Mouse (Mus musculus) brain, embryonic 14.5 days (tissue): ENCODE measurements around the gene Olfr1411. TPM values are rescaled to one million over a fixed set of nuclear protein-coding genes. Genes with fewer than 3 reads are reported as not detected.

Experiments
- DNase-seq: peaks from one replicate; pipeline ENCODE4 v3.0.0-alpha.2; 2011; ENCODE audit warnings: low read depth
- CTCF ChIP-seq: fragments of 200-500 bp; IDR thresholded peaks from 2 replicates; pipeline ENCODE4 v1.5.1; 2012; ENCODE audit warnings: inconsistent platforms, mild to moderate bottlenecking, moderate library complexity, borderline replicate concordance; ENCODE audit not compliant: insufficient read depth, insufficient read length; ENCODE audit errors: extremely low read depth
- POLR2A ChIP-seq: fragments of 200-500 bp; IDR thresholded peaks from 2 replicates; pipeline ENCODE4 v1.6.1; 2012; ENCODE audit warnings: mild to moderate bottlenecking, inconsistent platforms, borderline replicate concordance; ENCODE audit not compliant: poor library complexity, insufficient read depth, insufficient read length, severe bottlenecking; ENCODE audit errors: extremely low read depth
- polyA plus RNA-seq: library from polyadenylated mRNA; depleted of rRNA; stranded (reverse); fragments of >200 nt; gene quantifications from 2 replicates; pipeline ENCODE4 v1.2.3, GENCODE M21; 2012

The Olfr1411 gene
- polyA plus RNA-seq, 1 experiment = not detected

DNA sequence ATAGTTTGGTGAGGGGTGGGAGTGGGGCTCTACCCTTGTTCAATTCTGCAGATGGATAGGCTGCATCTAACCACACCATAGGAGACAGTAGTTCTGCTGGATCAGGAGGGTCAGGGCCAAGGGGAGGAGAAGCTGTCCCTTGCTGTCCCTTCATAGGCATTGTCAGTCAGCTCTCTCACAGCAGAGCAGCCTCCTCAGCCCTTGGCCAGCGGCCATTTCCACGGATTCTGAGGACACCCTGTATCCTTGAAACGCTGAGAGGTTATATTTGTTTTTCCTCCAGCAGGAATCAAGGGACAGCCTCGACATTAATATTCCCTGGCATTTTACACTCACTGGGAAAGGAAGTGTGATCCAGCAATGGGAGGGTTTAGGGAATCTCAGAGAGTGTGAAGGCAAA, 24.1 kb downstream of the Olfr1411 start:
- no peak for DNase-seq
- TF ChIP-seq CTCF = no peak
- TF ChIP-seq POLR2A = no peak

DNA sequence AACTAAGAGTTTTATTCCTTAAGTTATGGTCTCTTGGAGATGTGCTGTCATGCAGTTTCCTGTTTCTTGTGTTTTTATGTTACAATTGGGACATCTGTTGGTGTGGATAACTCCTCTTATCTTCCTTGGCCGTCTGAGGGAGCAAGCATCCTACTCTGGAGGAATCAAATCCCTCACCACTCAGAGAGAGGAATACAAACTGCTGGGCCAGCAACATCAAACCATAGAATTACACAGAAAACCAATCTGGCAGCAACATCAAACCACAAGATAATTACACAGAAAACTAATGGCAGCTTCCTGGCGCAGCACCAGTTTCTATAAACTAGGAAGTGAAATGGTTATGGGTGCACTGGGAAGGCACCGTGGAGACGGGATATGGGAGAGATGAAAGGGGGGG, 34.0 kb downstream of the Olfr1411 start:
- DNase-seq = peak; percentile 17
- TF ChIP-seq POLR2A (no peak), CTCF (no peak)

DNA sequence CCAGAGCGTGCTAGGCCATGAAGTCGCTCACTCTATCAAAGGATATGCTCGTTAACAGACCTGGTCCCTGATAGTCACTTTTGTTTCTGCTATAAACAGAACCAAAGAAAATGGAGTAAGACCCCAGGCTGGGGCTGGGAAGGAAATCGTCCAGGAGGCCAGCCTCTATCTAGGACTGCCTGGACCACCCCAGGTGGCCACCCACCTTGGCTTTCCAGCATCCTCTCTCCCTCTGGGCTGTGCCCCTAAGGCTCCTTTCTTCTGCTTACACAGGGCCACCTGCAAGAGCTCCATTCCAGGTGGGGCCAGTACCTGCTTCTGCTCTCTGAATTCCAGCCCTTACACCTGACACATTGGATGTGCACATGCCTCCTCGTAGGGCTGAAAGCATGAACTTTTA, 38.0 kb downstream of the Olfr1411 start:
- TF ChIP-seq POLR2A (no peak), CTCF (no peak)
- DNase-seq = no peak

DNA sequence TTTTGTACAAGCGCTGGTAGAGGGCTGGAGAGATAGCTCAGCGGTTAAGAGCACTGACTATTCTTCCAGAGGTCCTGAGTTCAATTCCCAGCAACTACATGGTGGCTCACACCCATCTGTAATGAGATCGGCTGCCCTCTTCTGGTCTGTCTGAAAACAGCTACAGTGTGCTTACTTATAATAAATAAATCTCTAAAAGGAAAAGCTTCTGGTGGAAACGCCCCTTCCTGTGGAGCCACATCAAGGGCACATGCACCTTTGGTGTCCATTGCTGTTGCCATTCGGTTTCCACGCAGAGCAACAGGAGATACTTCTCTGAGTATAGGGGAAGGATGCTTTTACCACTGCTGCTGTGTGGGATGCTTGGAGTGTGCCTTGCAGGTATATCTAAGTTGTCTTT, 38.7 kb downstream of the Olfr1411 start:
- DNase-seq = no peak
- no peak for TF ChIP-seq CTCF
- no peak for TF ChIP-seq POLR2A

DNA sequence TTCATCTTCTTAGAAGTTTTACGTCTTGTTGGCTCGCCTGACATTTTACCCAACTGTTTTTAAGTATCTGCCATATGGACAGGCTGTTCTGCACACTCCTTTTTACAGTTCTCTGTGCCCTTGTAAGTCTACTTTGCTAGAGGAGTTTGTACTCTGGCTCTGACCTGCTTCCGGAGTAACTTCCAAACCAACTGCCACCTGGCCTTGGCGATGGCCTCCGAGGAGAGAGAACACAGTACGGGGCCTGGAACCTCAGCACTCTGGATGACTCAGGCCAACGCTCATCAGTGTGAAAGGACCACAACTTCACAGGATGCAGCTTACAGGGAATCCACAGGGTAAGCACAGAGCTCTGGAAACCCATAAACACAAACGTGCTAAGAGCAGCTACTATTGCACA, 39.5 kb downstream of the Olfr1411 start:
- DNase-seq = no peak
- TF ChIP-seq POLR2A (no peak), CTCF (no peak)

DNA sequence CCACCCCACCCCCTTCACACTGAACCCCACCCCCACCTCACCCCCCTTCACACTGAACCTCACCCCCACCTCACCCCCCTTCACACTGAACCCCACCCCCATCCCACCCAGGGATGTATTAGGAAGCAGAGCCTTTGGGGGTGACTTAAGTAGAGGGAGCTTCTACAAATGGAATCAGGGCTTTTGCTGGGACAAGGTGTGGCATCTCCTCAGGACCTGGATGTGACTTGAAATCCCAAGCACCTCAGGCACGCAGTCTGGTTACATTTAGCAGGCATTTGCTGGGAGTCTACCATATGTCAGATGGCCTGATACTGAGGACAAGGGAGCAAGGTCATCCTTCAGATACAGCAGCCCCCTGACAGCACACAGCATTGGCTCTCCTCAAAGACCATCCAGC, 40.4 kb downstream of the Olfr1411 start:
- DNase-seq = no peak
- TF ChIP-seq CTCF = no peak
- no peak for TF ChIP-seq POLR2A

DNA sequence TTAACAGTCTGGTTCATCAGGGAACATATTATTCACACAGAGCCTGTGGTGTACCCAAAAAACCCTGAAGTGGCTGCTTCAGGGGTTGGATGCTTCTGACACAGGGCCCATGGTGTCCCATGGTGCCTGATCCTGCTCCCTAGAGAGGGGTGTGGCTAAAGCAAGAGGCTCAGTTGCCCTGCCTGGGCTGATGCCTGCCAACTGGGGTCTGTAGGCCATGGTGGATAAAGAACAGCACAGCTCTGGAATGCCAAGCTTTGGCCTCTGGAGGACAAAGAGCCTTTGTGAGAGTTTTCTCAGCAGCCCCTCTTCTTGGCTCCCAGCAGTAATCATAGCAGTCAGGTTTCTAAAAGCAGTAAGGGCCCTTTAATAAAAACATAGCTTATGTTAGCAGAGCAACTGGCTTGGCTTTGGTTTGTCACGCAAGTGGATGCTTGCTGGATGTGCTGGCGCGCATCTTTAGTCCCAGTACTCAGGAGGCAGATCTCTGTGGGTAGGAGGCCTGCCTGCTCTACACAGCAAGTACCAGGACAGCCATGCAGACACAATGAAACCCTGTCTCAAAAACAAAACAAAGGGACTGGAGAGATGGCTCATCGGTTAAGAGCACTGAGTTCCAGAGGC, 40.9 kb downstream of the Olfr1411 start:
- TF ChIP-seq CTCF (no peak), POLR2A (no peak)
- peak; percentile 72 for DNase-seq

DNA sequence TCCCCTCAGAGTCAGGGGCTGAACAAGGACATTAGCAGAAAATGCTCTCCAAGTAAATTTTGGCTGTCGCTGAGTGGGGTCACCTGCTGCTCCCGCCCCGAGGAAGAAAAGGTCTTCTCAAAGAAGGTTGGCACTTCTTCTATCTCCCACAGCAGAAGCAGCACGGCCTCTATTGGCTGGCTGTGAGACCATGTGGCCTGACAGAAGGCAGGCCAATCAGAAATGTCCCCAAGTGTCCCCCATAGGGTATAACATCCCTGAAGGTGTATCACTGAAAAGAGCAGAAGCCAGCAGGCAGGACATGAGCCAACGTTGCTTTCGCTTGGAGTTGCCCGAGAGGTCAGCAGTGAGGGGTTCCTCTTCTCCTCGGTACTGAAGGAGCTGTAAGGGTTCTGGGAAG, 41.8 kb downstream of the Olfr1411 start:
- TF ChIP-seq CTCF (no peak), POLR2A (no peak)
- DNase-seq = no peak

DNA sequence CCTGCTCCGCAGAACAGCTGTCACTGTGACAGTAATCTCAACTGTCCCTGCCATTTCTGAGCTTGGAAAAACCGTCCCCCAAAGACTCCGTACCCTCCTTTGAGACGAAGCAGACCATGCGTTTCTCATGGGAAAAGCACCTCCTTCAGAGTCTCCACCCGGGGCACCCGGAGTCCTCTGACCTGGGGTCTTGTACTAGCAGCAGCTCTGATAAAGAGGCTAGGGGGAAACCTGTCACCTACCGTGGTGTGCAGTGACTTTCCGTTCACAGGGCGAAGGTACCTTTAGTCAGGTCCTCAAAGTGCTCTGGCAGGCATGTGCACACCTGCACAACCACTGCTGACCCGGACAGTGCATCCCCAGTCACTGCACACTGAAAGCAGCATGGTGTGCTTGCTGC, 42.5 kb downstream of the Olfr1411 start:
- no peak for DNase-seq
- TF ChIP-seq CTCF (no peak), POLR2A (no peak)

DNA sequence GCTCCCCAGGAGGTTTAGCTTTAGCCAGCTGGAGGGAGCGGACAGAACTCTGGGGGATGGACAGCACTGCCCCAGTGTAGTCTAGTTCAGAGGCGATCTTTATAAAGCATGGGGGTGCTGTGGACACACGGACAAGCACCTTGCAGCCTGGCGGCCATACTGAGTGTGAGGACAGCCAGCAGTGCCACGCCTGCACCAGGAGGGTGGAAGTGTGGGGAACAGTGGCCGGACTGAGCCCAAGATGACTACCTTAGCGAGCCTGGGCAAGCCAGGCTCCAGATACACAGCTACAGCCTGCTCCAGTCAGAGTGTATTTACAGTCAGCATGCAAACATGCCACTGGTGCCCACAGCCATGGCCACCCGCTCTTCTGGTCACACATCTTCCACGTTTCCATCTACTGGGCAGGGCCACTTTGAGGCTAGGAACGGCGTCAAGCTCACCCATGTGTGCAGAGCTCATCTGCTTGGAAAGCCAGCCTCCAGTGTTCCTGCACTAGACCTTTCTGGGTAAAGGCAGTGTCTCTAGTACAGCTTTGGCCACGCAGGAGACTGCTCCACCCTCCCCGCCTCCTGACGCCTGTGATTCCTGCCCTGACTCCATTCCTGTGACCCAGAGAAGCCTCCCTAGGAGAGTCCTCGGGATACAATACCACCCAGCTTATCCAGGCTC, 43.4 kb downstream of the Olfr1411 start:
- DNase-seq = no peak
- TF ChIP-seq POLR2A (no peak), CTCF (no peak)

DNA sequence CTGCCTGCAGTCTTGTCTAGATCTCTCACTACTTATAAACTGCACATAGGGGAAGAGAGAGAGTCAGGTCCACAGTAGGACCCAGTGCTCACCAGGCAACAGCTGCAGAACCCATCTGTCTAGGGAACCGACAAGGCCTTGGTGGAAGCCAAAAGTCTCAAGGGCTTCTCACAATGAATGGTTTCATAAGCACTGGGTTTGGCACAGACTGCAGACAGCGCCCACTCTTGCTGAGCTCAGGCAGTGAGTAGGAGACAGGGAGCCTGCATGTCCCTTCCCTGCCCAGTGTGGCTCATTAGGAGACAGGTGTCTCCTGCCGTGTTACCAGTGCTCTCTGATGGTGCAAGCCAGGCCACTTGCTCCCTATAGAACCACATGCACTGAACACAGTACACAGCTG, 44.0 kb downstream of the Olfr1411 start:
- no peak for DNase-seq
- TF ChIP-seq POLR2A (no peak), CTCF (no peak)

DNA sequence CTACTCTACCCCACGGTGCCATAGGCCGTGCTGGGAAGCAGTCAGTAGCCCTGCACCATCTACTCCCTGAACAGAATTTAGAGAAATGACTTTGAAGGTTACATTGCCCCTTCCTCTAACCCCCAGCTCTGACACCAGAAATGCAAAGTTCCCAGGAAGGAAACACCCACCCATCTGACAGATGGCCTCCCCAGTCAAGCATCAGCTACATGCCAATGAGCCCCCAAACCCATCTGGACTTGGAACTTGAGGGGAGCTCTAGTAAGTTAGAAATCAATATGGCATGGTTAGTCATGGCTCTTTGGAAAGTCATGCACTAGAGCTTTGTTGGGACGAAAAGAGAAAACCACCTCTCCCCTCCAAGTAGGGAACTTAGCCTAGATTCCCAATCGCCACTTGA, 44.5 kb downstream of the Olfr1411 start:
- DNase-seq = no peak
- TF ChIP-seq POLR2A = no peak
- no peak for TF ChIP-seq CTCF
